Mouse (Mus musculus): ENCODE measurements around the gene Itpkb. TPM values are rescaled to one million over a fixed set of nuclear protein-coding genes. Genes with fewer than 3 reads are reported as not detected.

Gene Itpkb
- polyA plus RNA-seq, 1 experiment = 12.4 TPM

GRCm38 (mm10) chr1:180428101-180428712, 97.9 kb downstream of the Itpkb start:
- H3K27me3 ChIP-seq (ENCODE audit: control insufficient read depth, insufficient read depth, low read length, poor library complexity, severe bottlenecking) = no peaks in the 10 kb centered on the region
- no peaks in the 10 kb centered on the region for H3K36me3 ChIP-seq (ENCODE audit: control insufficient read depth, insufficient read depth, low read length, poor library complexity, severe bottlenecking)
- H3K9ac ChIP-seq (ENCODE audit: low read depth, poor library complexity, severe bottlenecking) = no peak overlapping the region
- H3K4me3 ChIP-seq (ENCODE audit: low read depth, low read length) = no peak overlapping the region
- H3K4me1 ChIP-seq (ENCODE audit: control insufficient read depth, insufficient read depth, low read length) = no peaks in the 10 kb centered on the region
- no peaks in the 10 kb centered on the region for H3K9me3 ChIP-seq (replicated peaks; ENCODE audit: control insufficient read depth, insufficient read depth, low read length, poor library complexity, severe bottlenecking)
- TF ChIP-seq EP300 (IDR thresholded peaks at IDR 0.05; ENCODE audit: insufficient read depth, low read depth, low read length) = no peak
- peak; percentile 86 for TF ChIP-seq CTCF (IDR thresholded peaks at IDR 0.05; ENCODE audit: low read depth, low read length)
- TF ChIP-seq POLR2A (IDR thresholded peaks at IDR 0.05; ENCODE audit: insufficient read depth, low read length) = no peak
- H3K27ac ChIP-seq (ENCODE audit: insufficient read depth, low read length) = no peak overlapping the region

GRCm38 (mm10) chr1:180428871-180429270, 98.6 kb downstream of the Itpkb start:
- no peaks in the 10 kb centered on the region for H3K4me1 ChIP-seq (ENCODE audit: control insufficient read depth, insufficient read depth, low read length)
- TF ChIP-seq POLR2A (IDR thresholded peaks at IDR 0.05; ENCODE audit: insufficient read depth, low read length) (no peak), CTCF (IDR thresholded peaks at IDR 0.05; ENCODE audit: low read depth, low read length) (no peak), EP300 (IDR thresholded peaks at IDR 0.05; ENCODE audit: insufficient read depth, low read depth, low read length) (no peak)

GRCm38 (mm10) chr1:180429819-180430218, 99.5 kb downstream of the Itpkb start:
- H3K36me3 ChIP-seq (ENCODE audit: control insufficient read depth, insufficient read depth, low read length, poor library complexity, severe bottlenecking) = no peaks in the 10 kb centered on the region
- no peak overlapping the region for H3K4me3 ChIP-seq (ENCODE audit: low read depth, low read length)
- no peaks in the 10 kb centered on the region for H3K9me3 ChIP-seq (replicated peaks; ENCODE audit: control insufficient read depth, insufficient read depth, low read length, poor library complexity, severe bottlenecking)
- H3K4me1 ChIP-seq (ENCODE audit: control insufficient read depth, insufficient read depth, low read length) = peaks cover 2% of the 10 kb centered on the region
- H3K9ac ChIP-seq (ENCODE audit: low read depth, poor library complexity, severe bottlenecking) = no peak overlapping the region
- TF ChIP-seq CTCF (IDR thresholded peaks at IDR 0.05; ENCODE audit: low read depth, low read length) (no peak), EP300 (IDR thresholded peaks at IDR 0.05; ENCODE audit: insufficient read depth, low read depth, low read length) (no peak), POLR2A (IDR thresholded peaks at IDR 0.05; ENCODE audit: insufficient read depth, low read length) (no peak)
- H3K27ac ChIP-seq (ENCODE audit: insufficient read depth, low read length) = no peak overlapping the region
- no peaks in the 10 kb centered on the region for H3K27me3 ChIP-seq (ENCODE audit: control insufficient read depth, insufficient read depth, low read length, poor library complexity, severe bottlenecking)

More at GRCm38 (mm10) chr1:180428871-180429270, 98.6 kb downstream of the Itpkb start:
- Histone ChIP-seq H3K27me3 (ENCODE audit: control insufficient read depth, insufficient read depth, low read length, poor library complexity, severe bottlenecking) (no peaks in the 10 kb centered on the region), H3K9me3 (replicated peaks; ENCODE audit: control insufficient read depth, insufficient read depth, low read length, poor library complexity, severe bottlenecking) (no peaks in the 10 kb centered on the region), H3K4me3 (ENCODE audit: low read depth, low read length) (no peak overlapping the region), H3K27ac (ENCODE audit: insufficient read depth, low read length) (no peak overlapping the region), H3K36me3 (ENCODE audit: control insufficient read depth, insufficient read depth, low read length, poor library complexity, severe bottlenecking) (no peaks in the 10 kb centered on the region), H3K9ac (ENCODE audit: low read depth, poor library complexity, severe bottlenecking) (no peak overlapping the region)

- H3K4me1 ChIP-seq (ENCODE audit: control insufficient read depth, insufficient read depth, low read length) = peaks cover 2% of the 10 kb centered on the region
- TF ChIP-seq POLR2A (IDR thresholded peaks at IDR 0.05; ENCODE audit: insufficient read depth, low read length) (no peak), CTCF (IDR thresholded peaks at IDR 0.05; ENCODE audit: low read depth, low read length) (no peak), EP300 (IDR thresholded peaks at IDR 0.05; ENCODE audit: insufficient read depth, low read depth, low read length) (no peak)
- no peaks in the 10 kb centered on the region for H3K36me3 ChIP-seq (ENCODE audit: control insufficient read depth, insufficient read depth, low read length, poor library complexity, severe bottlenecking)
- H3K27me3 ChIP-seq (ENCODE audit: control insufficient read depth, insufficient read depth, low read length, poor library complexity, severe bottlenecking) = no peaks in the 10 kb centered on the region
- no peak overlapping the region for H3K9ac ChIP-seq (ENCODE audit: low read depth, poor library complexity, severe bottlenecking)
- no peaks in the 10 kb centered on the region for H3K9me3 ChIP-seq (replicated peaks; ENCODE audit: control insufficient read depth, insufficient read depth, low read length, poor library complexity, severe bottlenecking)
- H3K27ac ChIP-seq (ENCODE audit: insufficient read depth, low read length) = no peak overlapping the region
- no peak overlapping the region for H3K4me3 ChIP-seq (ENCODE audit: low read depth, low read length)
These were observed 101.5 kb downstream of the Itpkb start for GRCm38 (mm10) chr1:180431833-180432232.

- no peak overlapping the region for H3K27ac ChIP-seq (ENCODE audit: insufficient read depth, low read length)
- peaks cover 2% of the 10 kb centered on the region for H3K4me1 ChIP-seq (ENCODE audit: control insufficient read depth, insufficient read depth, low read length)
- H3K4me3 ChIP-seq (ENCODE audit: low read depth, low read length) = peak overlapping the region; percentile 30
- H3K27me3 ChIP-seq (ENCODE audit: control insufficient read depth, insufficient read depth, low read length, poor library complexity, severe bottlenecking) = no peaks in the 10 kb centered on the region
- no peaks in the 10 kb centered on the region for H3K9me3 ChIP-seq (replicated peaks; ENCODE audit: control insufficient read depth, insufficient read depth, low read length, poor library complexity, severe bottlenecking)
- no peaks in the 10 kb centered on the region for H3K36me3 ChIP-seq (ENCODE audit: control insufficient read depth, insufficient read depth, low read length, poor library complexity, severe bottlenecking)
- TF ChIP-seq CTCF (IDR thresholded peaks at IDR 0.05; ENCODE audit: low read depth, low read length) = no peak
- no peak for TF ChIP-seq EP300 (IDR thresholded peaks at IDR 0.05; ENCODE audit: insufficient read depth, low read depth, low read length)
- no peak for TF ChIP-seq POLR2A (IDR thresholded peaks at IDR 0.05; ENCODE audit: insufficient read depth, low read length)
- H3K9ac ChIP-seq (ENCODE audit: low read depth, poor library complexity, severe bottlenecking) = peak overlapping the region; percentile 40; the same call in 1 of the 2 replicates
These were observed 102.8 kb downstream of the Itpkb start for GRCm38 (mm10) chr1:180433098-180433538.

GRCm38 (mm10) chr1:180433796-180434566, 103.7 kb downstream of the Itpkb start:
- TF ChIP-seq CTCF (IDR thresholded peaks at IDR 0.05; ENCODE audit: low read depth, low read length) (peak; percentile 94), EP300 (IDR thresholded peaks at IDR 0.05; ENCODE audit: insufficient read depth, low read depth, low read length) (no peak)
- H3K27me3 ChIP-seq (ENCODE audit: control insufficient read depth, insufficient read depth, low read length, poor library complexity, severe bottlenecking) = no peaks in the 10 kb centered on the region
- no peak overlapping the region for H3K4me3 ChIP-seq (ENCODE audit: low read depth, low read length)
- no peaks in the 10 kb centered on the region for H3K9me3 ChIP-seq (replicated peaks; ENCODE audit: control insufficient read depth, insufficient read depth, low read length, poor library complexity, severe bottlenecking)
- H3K27ac ChIP-seq (ENCODE audit: insufficient read depth, low read length) = no peak overlapping the region
- H3K36me3 ChIP-seq (ENCODE audit: control insufficient read depth, insufficient read depth, low read length, poor library complexity, severe bottlenecking) = no peaks in the 10 kb centered on the region
- H3K4me1 ChIP-seq (ENCODE audit: control insufficient read depth, insufficient read depth, low read length) = peaks cover 2% of the 10 kb centered on the region
- H3K9ac ChIP-seq (ENCODE audit: low read depth, poor library complexity, severe bottlenecking) = no peak overlapping the region
